Comparison of ENCODE assay signal across 9 mouse cellular contexts in genomic region chr10:67264852-67265251, GRCm38 (mm10). TPM values are rescaled to one million over a fixed set of nuclear protein-coding genes. Genes with fewer than 3 reads are reported as not detected.
DNase-seq lines count a peak whose midpoint lies in the region; ATAC-seq lines count a peak whose summit lies in the region.
"Had no signal": no experiment of that assay in that cellular context is flagged by ENCODE, and none has a peak within 500 bp of the region (broad histone marks: within the 10 kb centered on the region; RNA-seq: fewer than 3 reads in every experiment).

No protein-coding gene starts in this region.

- no peaks in the 10 kb centered on the region for H3K9me3 ChIP-seq in hindbrain, embryonic 14.5 days (ENCODE audit: control insufficient read depth, low read length)
- H3K9me3 ChIP-seq in hindbrain, embryonic 12.5 days (replicated peaks): 0 out of 2 replicates have a peak, but pooled peaks cover 3% of the 10 kb centered on the region

- WGBS in hindbrain, embryonic 14.5 days: 50% methylated on average over 1 of the region's 1 CpGs
- WGBS in hindbrain, embryonic 12.5 days: 46% methylated on average over 1 of the region's 1 CpGs

- no peaks in the 10 kb centered on the region for H3K27me3 ChIP-seq in hindbrain, embryonic 14.5 days (ENCODE audit: control insufficient read depth, insufficient read depth, low read length)
- H3K27me3 ChIP-seq in hindbrain, embryonic 12.5 days: no peaks in the 10 kb centered on the region

- peaks cover 33% of the 10 kb centered on the region for H3K36me3 ChIP-seq in hindbrain, embryonic 14.5 days (replicated peaks; ENCODE audit: control insufficient read depth, insufficient read depth)
- peaks cover 30% of the 10 kb centered on the region for H3K36me3 ChIP-seq in hindbrain, embryonic 12.5 days

- no peaks in the 10 kb centered on the region for H3K4me1 ChIP-seq in hindbrain, embryonic 14.5 days (replicated peaks; ENCODE audit: control insufficient read depth, insufficient read depth, low read length)
- H3K4me1 ChIP-seq in hindbrain, embryonic 12.5 days: no peaks in the 10 kb centered on the region

- DNase-seq in hindbrain, embryonic 14.5 days (ENCODE audit: low spot score): peak; percentile 76
- DNase-seq in 3T3-L1 (ENCODE audit: low read depth, low spot score) (peak; percentile 75), ES-CJ7 (ENCODE audit: low read depth, low spot score) (peak; percentile 68)
- DNase-seq in kidney, postnatal 14 days: peak; percentile 70

- H3K9ac ChIP-seq in hindbrain, embryonic 14.5 days: no peak overlapping the region
- H3K9ac ChIP-seq in hindbrain, embryonic 12.5 days: no peak overlapping the region

- ATAC-seq in hindbrain, embryonic 14.5 days (ENCODE audit: low FRiP score): no peak
- no peak for ATAC-seq in hindbrain, embryonic 12.5 days (ENCODE audit: low FRiP score)
- peak; percentile 66 for ATAC-seq in common myeloid progenitor, adult 5-6 weeks (replicated peaks; ENCODE audit: low read depth, poor library complexity, severe bottlenecking)
- ATAC-seq in monocyte, adult 5-6 weeks (replicated peaks; ENCODE audit: insufficient number of reproducible peaks, low FRiP score, low TSS enrichment, poor library complexity, severe bottlenecking): peak; percentile 52
- ATAC-seq in megakaryocyte, adult 5-6 weeks (ENCODE audit: poor library complexity, severe bottlenecking): no peak

- H3K4me3 ChIP-seq in hindbrain, embryonic 14.5 days (replicated peaks; ENCODE audit: low read length): no peak overlapping the region
- H3K4me3 ChIP-seq in hindbrain, embryonic 12.5 days: no peak overlapping the region
- H3K4me3 ChIP-seq: erythroblast, embryonic 14.5 days had no signal

- H3K27ac ChIP-seq in hindbrain, embryonic 14.5 days: no peak overlapping the region
- H3K27ac ChIP-seq in hindbrain, embryonic 12.5 days: no peak overlapping the region

- H3K4me2 ChIP-seq in hindbrain, embryonic 14.5 days (replicated peaks): no peak overlapping the region
- no peak overlapping the region for H3K4me2 ChIP-seq in hindbrain, embryonic 12.5 days (replicated peaks)

RNA-seq across cellular contexts. Expression of gene Nrbf2, which starts 20.3 kb away (rescaled TPM):
- polyA plus RNA-seq in hindbrain, embryonic 14.5 days (2014; fragmentation: Nextera tagmentation; extraction: Ambion mirVana): 40.2 and 44.4 TPM in 2 replicates
- polyA plus RNA-seq in hindbrain, embryonic 12.5 days (2016; fragmentation: Nextera tagmentation; extraction: Ambion mirVana): 45.0 and 46.8 TPM in 2 replicates
- total RNA-seq in common myeloid progenitor, adult 5-6 weeks (2017): 25.1 and 25.7 TPM in 2 replicates
- 29.7 to 44.7 TPM (median 33.8 TPM) in 3 replicates for total RNA-seq in monocyte, adult 5-6 weeks (2017)
- total RNA-seq in megakaryocyte, adult 5-6 weeks (2015): 33.4 and 39.7 TPM in 2 replicates
- 20.7 and 24.6 TPM in 2 replicates for total RNA-seq in megakaryocyte, adult 5-6 weeks (2017)

Comparison
In these comparisons a context has a peak if more than half of its experiments do, and no peak if none do; other contexts are left out.
1. ATAC-seq: peak in common myeloid progenitor, adult 5-6 weeks (single experiment) and monocyte, adult 5-6 weeks (single experiment); none in hindbrain, embryonic 14.5 days (single experiment), hindbrain, embryonic 12.5 days (single experiment) and megakaryocyte, adult 5-6 weeks (single experiment).
2. Peak in every context shown above with its lines, with median percentiles within 50 percentile points of each other: DNase-seq.